Mouse (Mus musculus) midbrain, embryonic 16.5 days (tissue): Measurements from ENCODE around the gene Lama1. TPM values are rescaled to one million over a fixed set of nuclear protein-coding genes. Genes with fewer than 3 reads are reported as not detected.
"Not testable (repeated sequence)": the region's sequence is repeated elsewhere in the genome, so short reads cannot be mapped to it uniquely, and the experiment has no call there.

Experiments used
- ATAC-seq: fragments of 200-750 bp; cut with Nextera tagmentation; 2 replicates; pipeline ENCODE4 v1.8.0; 2017; ENCODE audit warnings: moderate TSS enrichment
- H3K27ac ChIP-seq: fragments of 300-500 bp; sonication (generic); 2 replicates; pipeline ENCODE4 v1.5.1; 2014; ENCODE audit warnings: mild to moderate bottlenecking, low read length, mixed read lengths
- H3K27me3 ChIP-seq: fragments of 300-500 bp; sonication (generic); 2 replicates; pipeline ENCODE4 v1.6.1; 2014; ENCODE audit warnings: low read depth, low read length, mixed read lengths; ENCODE audit not compliant: control insufficient read depth, insufficient read depth
- H3K36me3 ChIP-seq: fragments of 300-500 bp; sonication (generic); 2 replicates; pipeline ENCODE4 v1.6.1; 2014; ENCODE audit warnings: mild to moderate bottlenecking, low read length, moderate library complexity, mixed read lengths; ENCODE audit not compliant: control insufficient read depth, insufficient read depth
- H3K4me1 ChIP-seq: fragments of 300-500 bp; sonication (generic); 2 replicates; pipeline ENCODE4 v1.6.1; 2014; ENCODE audit warnings: mild to moderate bottlenecking, low read length, mixed read lengths; ENCODE audit not compliant: control insufficient read depth, insufficient read depth
- H3K4me2 ChIP-seq: fragments of 300-500 bp; sonication (generic); 2 replicates; pipeline ENCODE4 v1.6.1; 2014; ENCODE audit warnings: mild to moderate bottlenecking, low read length, mixed read lengths
- H3K4me3 ChIP-seq: fragments of 300-500 bp; sonication (generic); 2 replicates; pipeline ENCODE4 v1.5.1; 2014; ENCODE audit warnings: low read depth, mild to moderate bottlenecking, low read length, moderate library complexity, mixed read lengths
- H3K9ac ChIP-seq: fragments of 300-500 bp; sonication (generic); 2 replicates; pipeline ENCODE4 v1.6.1; 2014; ENCODE audit warnings: low read depth, low read length, mixed read lengths
- H3K9me3 ChIP-seq: fragments of 300-500 bp; sonication (generic); replicated peaks from 2 replicates; pipeline ENCODE4 v1.6.1; 2014; ENCODE audit warnings: mild to moderate bottlenecking, low read length, mixed read lengths; ENCODE audit not compliant: control insufficient read depth, poor library complexity, severe bottlenecking
- WGBS: fragments of 180-500 bp; shearing (Covaris S2); extraction: QIAGEN DNeasy Blood & Tissue Kit; methylation state at CpG from one replicate; pipeline ENCODE4 v1.1.7; 2014; 5-methylcytosine and 5-hydroxymethylcytosine counted together
- polyA plus RNA-seq: library from polyadenylated mRNA; unstranded; fragments of >200 nt; fragmentation: Nextera tagmentation; extraction: Ambion mirVana; gene quantifications from 2 replicates; pipeline ENCODE4 v1.2.1, GENCODE M21; 2015

Lama1 gene
- polyA plus RNA-seq, 1 experiment from 2014 or later, result 5.4 TPM

- Histone ChIP-seq H3K4me3 (no peak overlapping the region), H3K4me1 (no peaks in the 10 kb centered on the region), H3K4me2 (no peak overlapping the region), H3K27me3 (no peaks in the 10 kb centered on the region), H3K9ac (no peak overlapping the region), H3K27ac (no peak overlapping the region), H3K9me3 (no peaks in the 10 kb centered on the region), H3K36me3 (no peaks in the 10 kb centered on the region)
- no peak for ATAC-seq
- 90% methylated on average over 13 of the region's 13 CpGs for WGBS
Observed at GRCm38 (mm10) chr17:67838948-67839347, 141.9 kb downstream of the Lama1 start.

GRCm38 (mm10) chr17:67841494-67841893 is 144.4 kb downstream of the Lama1 start:
- H3K27ac ChIP-seq, H3K9ac ChIP-seq, H3K4me3 ChIP-seq, H3K4me1 ChIP-seq, H3K27me3 ChIP-seq, H3K36me3 ChIP-seq, H3K4me2 ChIP-seq, H3K9me3 ChIP-seq, ATAC-seq: not testable (repeated sequence)
- 91% methylated on average over 2 of the region's 2 CpGs for WGBS

GRCm38 (mm10) chr17:67861080-67861630 is 164.1 kb downstream of the Lama1 start:
- WGBS, result 73% methylated on average over 10 of the region's 10 CpGs
- ATAC-seq, result no peak; the same call in 1 of the 2 replicates
- Histone ChIP-seq H3K9me3 (no peaks in the 10 kb centered on the region), H3K4me3 (no peak overlapping the region), H3K27ac (no peak overlapping the region), H3K27me3 (no peaks in the 10 kb centered on the region), H3K36me3 (no peaks in the 10 kb centered on the region), H3K4me1 (no peaks in the 10 kb centered on the region), H3K9ac (no peak overlapping the region), H3K4me2 (no peak overlapping the region)

- Histone ChIP-seq H3K27me3 (no peaks in the 10 kb centered on the region), H3K9me3 (no peaks in the 10 kb centered on the region), H3K9ac (no peak overlapping the region), H3K27ac (no peak overlapping the region), H3K4me2 (no peak overlapping the region), H3K4me1 (no peaks in the 10 kb centered on the region), H3K4me3 (no peak overlapping the region), H3K36me3 (no peaks in the 10 kb centered on the region)
- ATAC-seq, result peak; percentile 88
- WGBS, result 78% methylated on average over 16 of the region's 16 CpGs
Observed at GRCm38 (mm10) chr17:67861744-67862535, 164.9 kb downstream of the Lama1 start.

- ATAC-seq, result no peak
- 86% methylated on average over 10 of the region's 10 CpGs for WGBS
- no peak overlapping the region for H3K27ac ChIP-seq
- no peaks in the 10 kb centered on the region for H3K36me3 ChIP-seq
- H3K4me2 ChIP-seq, result no peak overlapping the region
- no peaks in the 10 kb centered on the region for H3K9me3 ChIP-seq
- no peak overlapping the region for H3K9ac ChIP-seq
- no peaks in the 10 kb centered on the region for H3K4me1 ChIP-seq
- no peak overlapping the region for H3K4me3 ChIP-seq
- H3K27me3 ChIP-seq, result no peaks in the 10 kb centered on the region
Observed at GRCm38 (mm10) chr17:67864363-67864762, 167.3 kb downstream of the Lama1 start.

- ATAC-seq, result no peak
Observed at GRCm38 (mm10) chr17:67864912-67865311, 167.9 kb downstream of the Lama1 start.

GRCm38 (mm10) chr17:67866026-67866425 is 169.0 kb downstream of the Lama1 start:
- no peak for ATAC-seq
- H3K4me2 ChIP-seq, result no peak overlapping the region
- WGBS, result 81% methylated on average over 9 of the region's 9 CpGs

More at GRCm38 (mm10) chr17:67864912-67865311, 167.9 kb downstream of the Lama1 start:
- Histone ChIP-seq H3K27me3 (no peaks in the 10 kb centered on the region), H3K4me3 (no peak overlapping the region), H3K27ac (no peak overlapping the region), H3K9ac (no peak overlapping the region), H3K4me1 (no peaks in the 10 kb centered on the region), H3K36me3 (no peaks in the 10 kb centered on the region), H3K4me2 (no peak overlapping the region), H3K9me3 (no peaks in the 10 kb centered on the region)
- WGBS, result 84% methylated on average over 3 of the region's 3 CpGs

GRCm38 (mm10) chr17:67866541-67867241 is 169.6 kb downstream of the Lama1 start:
- 82% methylated on average over 20 of the region's 20 CpGs for WGBS
- no peak for ATAC-seq
- no peak overlapping the region for H3K4me2 ChIP-seq
- no peaks in the 10 kb centered on the region for H3K36me3 ChIP-seq
- no peaks in the 10 kb centered on the region for H3K27me3 ChIP-seq
- no peak overlapping the region for H3K27ac ChIP-seq
- H3K4me1 ChIP-seq, result no peaks in the 10 kb centered on the region
- no peak overlapping the region for H3K9ac ChIP-seq
- H3K9me3 ChIP-seq, result no peaks in the 10 kb centered on the region
- no peak overlapping the region for H3K4me3 ChIP-seq

More at GRCm38 (mm10) chr17:67866026-67866425, 169.0 kb downstream of the Lama1 start:
- Histone ChIP-seq H3K27ac (no peak overlapping the region), H3K9me3 (no peaks in the 10 kb centered on the region), H3K36me3 (no peaks in the 10 kb centered on the region), H3K27me3 (no peaks in the 10 kb centered on the region), H3K9ac (no peak overlapping the region), H3K4me1 (no peaks in the 10 kb centered on the region), H3K4me3 (no peak overlapping the region)
